Mouse (Mus musculus) bone marrow, adult 2 months (tissue): ENCODE data around the gene Wdr73.

Experiments
- CTCF ChIP-seq: fragments of 200-500 bp; IDR thresholded peaks from 2 replicates; pipeline ENCODE4 v1.5.1; 2011; ENCODE audit warnings: low read length, control low read depth; ENCODE audit not compliant: control insufficient read depth, insufficient read depth
- POLR2A ChIP-seq: fragments of 200-500 bp; IDR thresholded peaks from 2 replicates; pipeline ENCODE4 v1.6.1; 2011; ENCODE audit warnings: low read depth, mild to moderate bottlenecking, control low read depth, low read length, borderline replicate concordance; ENCODE audit not compliant: control insufficient read depth

GRCm38 (mm10) chr7:80932777-80933176, 31.7 kb upstream of the Wdr73 start:
- TF ChIP-seq CTCF (no peak), POLR2A (no peak)
